Mouse (Mus musculus): ENCODE measurements at regions not wholly inside any gene's neighbourhood (a gene's known extent, or its start where the extent isn't known, plus 50 kb on each side); places are given as distances from the start of the nearest gene placed in this dataset.

- H3K4me3 ChIP-seq (ENCODE audit: control insufficient read depth in 1 of 2, insufficient read depth in 1 of 2, low read depth in 1 of 2, low read length in 2 of 2): no peak overlapping the region
- no peaks in the 10 kb centered on the region for H3K36me3 ChIP-seq (ENCODE audit: control insufficient read depth, insufficient read depth, low read length)
- H3K9me3 ChIP-seq (ENCODE audit: control insufficient read depth, low read length): no peaks in the 10 kb centered on the region
- H3K9ac ChIP-seq (ENCODE audit: low read length): no peak overlapping the region
- H3K4me2 ChIP-seq (ENCODE audit: low read length): no peak overlapping the region
- no peaks in the 10 kb centered on the region for H3K4me1 ChIP-seq (ENCODE audit: control insufficient read depth in 2 of 2, insufficient read depth in 2 of 2, low read length in 2 of 2)
- 72% methylated on average over 3 of the region's 3 CpGs for whole genome bisulfite sequencing
- H3K27me3 ChIP-seq (ENCODE audit: control insufficient read depth, insufficient read depth, low read length): no peaks in the 10 kb centered on the region
- H3K27ac ChIP-seq (replicated peaks in 1 of 2; ENCODE audit: control insufficient read depth in 1 of 2, insufficient read depth in 1 of 2, low read depth in 2 of 2, low read length in 2 of 2): no peak overlapping the region
- ATAC-seq (ENCODE audit: insufficient number of reproducible peaks, insufficient read depth, low FRiP score, low read depth): no peak
Observed at GRCm38 (mm10) chr10:44676506-44676905, 148.2 kb upstream of the Prdm1 start.

DNA sequence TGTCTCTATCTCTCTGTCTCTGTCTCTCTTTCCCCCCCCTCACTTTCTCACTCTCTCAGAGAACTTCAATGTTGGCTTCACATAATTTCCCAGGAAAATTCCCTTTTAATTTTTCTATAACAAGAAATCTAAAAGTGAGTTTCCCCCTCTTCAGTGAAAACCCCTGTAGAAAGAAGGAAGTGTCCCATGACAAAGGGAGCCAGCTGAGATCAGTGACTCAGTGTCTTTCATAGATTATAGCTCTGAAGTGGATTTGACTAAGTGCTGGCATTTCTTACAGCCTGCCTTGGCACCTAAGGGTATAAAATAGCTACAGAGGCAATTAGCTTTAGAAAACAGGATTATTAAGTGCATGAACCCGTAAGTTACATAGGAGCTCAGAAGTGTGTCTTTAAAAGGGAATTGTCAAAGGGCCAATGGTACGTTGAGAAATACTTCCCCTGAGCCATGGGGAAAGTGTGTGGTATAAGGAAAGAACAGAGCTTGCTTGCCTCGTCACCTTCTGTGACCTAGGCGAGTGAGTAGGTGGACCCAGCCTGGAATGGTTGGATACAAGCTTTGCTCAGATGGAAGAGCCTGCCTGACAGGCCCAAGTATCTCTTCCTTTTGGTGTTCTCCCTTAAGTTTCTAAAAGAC lies 137.3 kb upstream of the Prdm1 start:
- Histone ChIP-seq H3K27ac (replicated peaks in 1 of 2; ENCODE audit: control insufficient read depth in 1 of 2, insufficient read depth in 1 of 2, low read depth in 2 of 2, low read length in 2 of 2) (no peak overlapping the region), H3K9ac (ENCODE audit: low read length) (no peak overlapping the region), H3K36me3 (ENCODE audit: control insufficient read depth, insufficient read depth, low read length) (no peaks in the 10 kb centered on the region), H3K4me2 (ENCODE audit: low read length) (no peak overlapping the region), H3K27me3 (ENCODE audit: control insufficient read depth, insufficient read depth, low read length) (no peaks in the 10 kb centered on the region), H3K4me1 (ENCODE audit: control insufficient read depth in 2 of 2, insufficient read depth in 2 of 2, low read length in 2 of 2) (no peaks in the 10 kb centered on the region), H3K9me3 (ENCODE audit: control insufficient read depth, low read length) (no peaks in the 10 kb centered on the region), H3K4me3 (ENCODE audit: control insufficient read depth in 1 of 2, insufficient read depth in 1 of 2, low read depth in 1 of 2, low read length in 2 of 2) (no peak overlapping the region)
- ATAC-seq (ENCODE audit: insufficient number of reproducible peaks, insufficient read depth, low FRiP score, low read depth): no peak
- 84% methylated on average over 4 of the region's 4 CpGs for whole genome bisulfite sequencing

GRCm38 (mm10) chr10:44659499-44659898 lies 131.2 kb upstream of the Prdm1 start:
- no peaks in the 10 kb centered on the region for H3K4me1 ChIP-seq (ENCODE audit: control insufficient read depth in 2 of 2, insufficient read depth in 2 of 2, low read length in 2 of 2)
- H3K4me3 ChIP-seq (ENCODE audit: control insufficient read depth in 1 of 2, insufficient read depth in 1 of 2, low read depth in 1 of 2, low read length in 2 of 2): no peak overlapping the region
- no peaks in the 10 kb centered on the region for H3K9me3 ChIP-seq (ENCODE audit: control insufficient read depth, low read length)
- no peaks in the 10 kb centered on the region for H3K36me3 ChIP-seq (ENCODE audit: control insufficient read depth, insufficient read depth, low read length)
- no peak for ATAC-seq (ENCODE audit: insufficient number of reproducible peaks, insufficient read depth, low FRiP score, low read depth)
- H3K9ac ChIP-seq (ENCODE audit: low read length): no peak overlapping the region
- no peaks in the 10 kb centered on the region for H3K27me3 ChIP-seq (ENCODE audit: control insufficient read depth, insufficient read depth, low read length)
- H3K4me2 ChIP-seq (ENCODE audit: low read length): no peak overlapping the region
- H3K27ac ChIP-seq (replicated peaks in 1 of 2; ENCODE audit: control insufficient read depth in 1 of 2, insufficient read depth in 1 of 2, low read depth in 2 of 2, low read length in 2 of 2): no peak overlapping the region
- WGBS: 80% methylated on average over 3 of the region's 3 CpGs

DNA sequence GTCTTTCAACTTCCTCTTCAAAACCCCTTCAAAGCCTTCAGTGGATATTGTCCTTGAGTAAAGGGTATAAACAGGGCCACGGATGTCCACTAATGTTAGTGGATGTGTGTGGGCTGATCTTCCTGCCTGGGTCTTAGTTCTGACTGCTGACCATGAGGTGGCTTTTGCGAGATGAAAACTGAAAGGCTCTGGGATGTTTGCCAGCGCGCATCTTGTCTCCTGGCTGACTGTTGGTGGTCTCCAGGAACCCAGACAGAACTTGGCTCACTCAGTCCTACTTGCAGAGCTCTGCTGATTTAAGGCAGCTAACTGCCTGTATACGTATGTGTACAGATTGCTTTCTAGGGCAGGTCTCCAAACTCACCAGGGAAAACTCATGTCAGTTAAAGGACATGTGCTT lies 125.5 kb upstream of the Prdm1 start:
- Histone ChIP-seq H3K9me3 (ENCODE audit: control insufficient read depth, low read length) (no peaks in the 10 kb centered on the region), H3K27ac (replicated peaks in 1 of 2; ENCODE audit: control insufficient read depth in 1 of 2, insufficient read depth in 1 of 2, low read depth in 2 of 2, low read length in 2 of 2) (no peak overlapping the region), H3K4me3 (ENCODE audit: control insufficient read depth in 1 of 2, insufficient read depth in 1 of 2, low read depth in 1 of 2, low read length in 2 of 2) (no peak overlapping the region), H3K9ac (ENCODE audit: low read length) (no peak overlapping the region), H3K4me1 (ENCODE audit: control insufficient read depth in 2 of 2, insufficient read depth in 2 of 2, low read length in 2 of 2) (no peaks in the 10 kb centered on the region), H3K36me3 (ENCODE audit: control insufficient read depth, insufficient read depth, low read length) (no peaks in the 10 kb centered on the region), H3K4me2 (ENCODE audit: low read length) (no peak overlapping the region), H3K27me3 (ENCODE audit: control insufficient read depth, insufficient read depth, low read length) (no peaks in the 10 kb centered on the region)
- no peak for ATAC-seq (ENCODE audit: insufficient number of reproducible peaks, insufficient read depth, low FRiP score, low read depth)
- WGBS: 67% methylated on average over 5 of the region's 5 CpGs

DNA sequence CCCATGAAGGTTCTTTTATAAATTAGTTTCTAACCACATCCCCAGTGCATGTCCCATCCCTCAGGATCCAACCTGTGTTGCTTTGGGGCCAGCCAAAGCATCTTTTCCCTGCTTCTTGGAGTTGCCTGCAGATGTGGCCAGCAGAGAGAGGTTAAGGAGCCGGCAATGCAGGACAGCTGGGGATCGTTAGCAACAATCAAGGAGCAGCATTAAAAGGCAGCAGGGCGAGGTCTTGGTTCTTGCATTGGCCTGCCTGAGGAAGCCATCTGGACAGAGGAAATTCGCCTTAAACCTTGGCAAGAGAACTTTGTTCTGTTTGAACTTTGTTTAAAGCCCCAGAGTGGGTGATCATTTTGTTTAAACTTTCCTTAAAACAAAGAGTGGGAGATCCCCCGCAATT lies 118.7 kb upstream of the Prdm1 start:
- Histone ChIP-seq H3K9ac (ENCODE audit: low read length) (no peak overlapping the region), H3K27me3 (ENCODE audit: control insufficient read depth, insufficient read depth, low read length) (no peaks in the 10 kb centered on the region), H3K4me3 (ENCODE audit: control insufficient read depth in 1 of 2, insufficient read depth in 1 of 2, low read depth in 1 of 2, low read length in 2 of 2) (no peak overlapping the region), H3K27ac (replicated peaks in 1 of 2; ENCODE audit: control insufficient read depth in 1 of 2, insufficient read depth in 1 of 2, low read depth in 2 of 2, low read length in 2 of 2) (no peak overlapping the region), H3K36me3 (ENCODE audit: control insufficient read depth, insufficient read depth, low read length) (no peaks in the 10 kb centered on the region), H3K4me2 (ENCODE audit: low read length) (no peak overlapping the region), H3K9me3 (ENCODE audit: control insufficient read depth, low read length) (no peaks in the 10 kb centered on the region), H3K4me1 (ENCODE audit: control insufficient read depth in 2 of 2, insufficient read depth in 2 of 2, low read length in 2 of 2) (no peaks in the 10 kb centered on the region)
- 44% methylated on average over 5 of the region's 5 CpGs for WGBS
- ATAC-seq (ENCODE audit: insufficient number of reproducible peaks, insufficient read depth, low FRiP score, low read depth): no peak

GRCm38 (mm10) chr10:44646615-44647014 lies 118.3 kb upstream of the Prdm1 start:
- H3K4me3 ChIP-seq (ENCODE audit: control insufficient read depth in 1 of 2, insufficient read depth in 1 of 2, low read depth in 1 of 2, low read length in 2 of 2): no peak overlapping the region
- WGBS: 78% methylated on average over 5 of the region's 5 CpGs
- ATAC-seq (ENCODE audit: insufficient number of reproducible peaks, insufficient read depth, low FRiP score, low read depth): no peak

DNA sequence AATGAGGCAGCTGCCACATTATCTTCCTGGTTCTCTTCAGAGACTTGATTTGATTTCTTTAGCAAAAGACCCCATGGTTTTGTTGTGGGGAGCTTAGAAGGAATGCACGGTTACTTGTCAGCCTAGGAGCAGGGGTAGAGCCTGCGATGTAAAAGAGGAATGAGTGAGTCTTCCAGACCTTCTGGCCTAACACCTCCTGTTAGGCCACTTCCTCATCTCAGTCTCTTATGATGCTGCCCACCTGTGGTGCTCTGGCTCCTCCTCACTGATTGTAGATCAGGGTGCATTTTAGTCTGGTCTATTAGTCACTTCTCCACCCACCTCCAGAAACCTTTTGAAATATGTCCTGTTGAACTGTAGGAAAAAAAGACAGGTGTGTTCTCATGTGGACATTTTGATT lies 113.3 kb upstream of the Prdm1 start:
- Histone ChIP-seq H3K4me2 (ENCODE audit: low read length) (no peak overlapping the region), H3K4me3 (ENCODE audit: control insufficient read depth in 1 of 2, insufficient read depth in 1 of 2, low read depth in 1 of 2, low read length in 2 of 2) (no peak overlapping the region), H3K36me3 (ENCODE audit: control insufficient read depth, insufficient read depth, low read length) (no peaks in the 10 kb centered on the region), H3K9ac (ENCODE audit: low read length) (no peak overlapping the region), H3K27me3 (ENCODE audit: control insufficient read depth, insufficient read depth, low read length) (no peaks in the 10 kb centered on the region), H3K27ac (replicated peaks in 1 of 2; ENCODE audit: control insufficient read depth in 1 of 2, insufficient read depth in 1 of 2, low read depth in 2 of 2, low read length in 2 of 2) (no peak overlapping the region), H3K4me1 (ENCODE audit: control insufficient read depth in 2 of 2, insufficient read depth in 2 of 2, low read length in 2 of 2) (no peaks in the 10 kb centered on the region), H3K9me3 (ENCODE audit: control insufficient read depth, low read length) (no peaks in the 10 kb centered on the region)
- WGBS: 79% methylated on average over 2 of the region's 2 CpGs
- ATAC-seq (ENCODE audit: insufficient number of reproducible peaks, insufficient read depth, low FRiP score, low read depth): no peak

More at GRCm38 (mm10) chr10:44646615-44647014, 118.3 kb upstream of the Prdm1 start:
- Histone ChIP-seq H3K9ac (ENCODE audit: low read length) (no peak overlapping the region), H3K27ac (replicated peaks in 1 of 2; ENCODE audit: control insufficient read depth in 1 of 2, insufficient read depth in 1 of 2, low read depth in 2 of 2, low read length in 2 of 2) (no peak overlapping the region), H3K4me2 (ENCODE audit: low read length) (no peak overlapping the region), H3K27me3 (ENCODE audit: control insufficient read depth, insufficient read depth, low read length) (no peaks in the 10 kb centered on the region), H3K4me1 (ENCODE audit: control insufficient read depth in 2 of 2, insufficient read depth in 2 of 2, low read length in 2 of 2) (no peaks in the 10 kb centered on the region), H3K36me3 (ENCODE audit: control insufficient read depth, insufficient read depth, low read length) (no peaks in the 10 kb centered on the region), H3K9me3 (ENCODE audit: control insufficient read depth, low read length) (no peaks in the 10 kb centered on the region)

GRCm38 (mm10) chr10:44640620-44641019 lies 112.3 kb upstream of the Prdm1 start:
- Histone ChIP-seq H3K27ac (replicated peaks in 1 of 2; ENCODE audit: control insufficient read depth in 1 of 2, insufficient read depth in 1 of 2, low read depth in 2 of 2, low read length in 2 of 2) (no peak overlapping the region), H3K4me2 (ENCODE audit: low read length) (no peak overlapping the region), H3K4me1 (ENCODE audit: control insufficient read depth in 2 of 2, insufficient read depth in 2 of 2, low read length in 2 of 2) (no peaks in the 10 kb centered on the region), H3K4me3 (ENCODE audit: control insufficient read depth in 1 of 2, insufficient read depth in 1 of 2, low read depth in 1 of 2, low read length in 2 of 2) (no peak overlapping the region), H3K36me3 (ENCODE audit: control insufficient read depth, insufficient read depth, low read length) (no peaks in the 10 kb centered on the region), H3K27me3 (ENCODE audit: control insufficient read depth, insufficient read depth, low read length) (no peaks in the 10 kb centered on the region), H3K9me3 (ENCODE audit: control insufficient read depth, low read length) (no peaks in the 10 kb centered on the region), H3K9ac (ENCODE audit: low read length) (no peak overlapping the region)
- WGBS: 83% methylated on average over 8 of the region's 8 CpGs
- no peak for ATAC-seq (ENCODE audit: insufficient number of reproducible peaks, insufficient read depth, low FRiP score, low read depth)
